ENCODE assay signal across 8 mouse cellular contexts in genomic region chr7:101453296-101453695, GRCm38 (mm10). TPM values are rescaled to one million over a fixed set of nuclear protein-coding genes. Genes with fewer than 3 reads are reported as not detected.
DNase-seq lines count a peak whose midpoint lies in the region; ATAC-seq and TF ChIP-seq lines count a peak whose summit lies in the region.
"Had no signal": no experiment of that assay in that cellular context is flagged by ENCODE, and none has a peak within 500 bp of the region (broad histone marks: within the 10 kb centered on the region; RNA-seq: fewer than 3 reads in every experiment).

No protein-coding gene starts in this region.

- 0 out of 2 replicates have a peak, but pooled peaks cover under 1% of the 10 kb centered on the region for H3K4me1 ChIP-seq in kidney, postnatal 0 days (replicated peaks; ENCODE audit: insufficient read depth, low read length)
- H3K4me1 ChIP-seq in embryonic facial prominence, embryonic 14.5 days (ENCODE audit: control insufficient read depth, insufficient read depth, low read length): no peaks in the 10 kb centered on the region
- H3K4me1 ChIP-seq in hindbrain, embryonic 14.5 days (replicated peaks; ENCODE audit: control insufficient read depth, insufficient read depth, low read length): peaks cover 14% of the 10 kb centered on the region; the same call in 1 of the 2 replicates

- 79% methylated on average over 3 of the region's 3 CpGs for WGBS in kidney, postnatal 0 days
- 85% methylated on average over 3 of the region's 3 CpGs for WGBS in embryonic facial prominence, embryonic 14.5 days
- 85% methylated on average over 3 of the region's 3 CpGs for WGBS in hindbrain, embryonic 14.5 days

- no peak for TF ChIP-seq CTCF in kidney, postnatal 0 days (IDR thresholded peaks at IDR 0.05; ENCODE audit: low read depth)

- H3K9me3 ChIP-seq in kidney, postnatal 0 days (replicated peaks; ENCODE audit: low read length): no peaks in the 10 kb centered on the region
- no peaks in the 10 kb centered on the region for H3K9me3 ChIP-seq in embryonic facial prominence, embryonic 14.5 days (ENCODE audit: control insufficient read depth, low read length)
- no peaks in the 10 kb centered on the region for H3K9me3 ChIP-seq in hindbrain, embryonic 14.5 days (ENCODE audit: control insufficient read depth, low read length)
- H3K9me3 ChIP-seq: G1E had no signal

- DNase-seq in kidney, postnatal 0 days (ENCODE audit: low spot score): no peak
- DNase-seq in kidney, postnatal 36 days: no peak
- DNase-seq in embryonic facial prominence, embryonic 14.5 days (ENCODE audit: low spot score): no peak
- no peak for DNase-seq in hindbrain, embryonic 14.5 days (ENCODE audit: low spot score)
- DNase-seq in naive thymus-derived CD4-positive, alpha-beta T cell, adult 2 months (ENCODE audit: low read depth): peak; percentile 10
- DNase-seq in urinary bladder, adult 2 months (ENCODE audit: low spot score): no peak
- no peak for DNase-seq in layer of hippocampus, adult 11-12 months (ENCODE audit: low spot score)

- peak overlapping the region; percentile 88 for H3K4me2 ChIP-seq in kidney, postnatal 0 days (ENCODE audit: low read length)
- peak overlapping the region; percentile 15; the same call in 1 of the 2 replicates for H3K4me2 ChIP-seq in embryonic facial prominence, embryonic 14.5 days (ENCODE audit: low read depth, low read length)
- H3K4me2 ChIP-seq in hindbrain, embryonic 14.5 days (replicated peaks): peak overlapping the region; percentile 100

- H3K27ac ChIP-seq in kidney, postnatal 0 days: peak overlapping the region; percentile 54
- H3K27ac ChIP-seq in embryonic facial prominence, embryonic 14.5 days (replicated peaks; ENCODE audit: low read depth, low read length): no peak overlapping the region
- no peak overlapping the region for H3K27ac ChIP-seq in hindbrain, embryonic 14.5 days

- peaks cover 9% of the 10 kb centered on the region; the same call in 1 of the 2 replicates for H3K27me3 ChIP-seq in kidney, postnatal 0 days (ENCODE audit: insufficient read depth, low read length)
- H3K27me3 ChIP-seq in embryonic facial prominence, embryonic 14.5 days (replicated peaks; ENCODE audit: control insufficient read depth, insufficient read depth, low read length): peaks cover 22% of the 10 kb centered on the region
- peaks cover 19% of the 10 kb centered on the region for H3K27me3 ChIP-seq in hindbrain, embryonic 14.5 days (ENCODE audit: control insufficient read depth, insufficient read depth, low read length)

- H3K36me3 ChIP-seq in kidney, postnatal 0 days (ENCODE audit: insufficient read depth, low read length): no peaks in the 10 kb centered on the region
- no peaks in the 10 kb centered on the region for H3K36me3 ChIP-seq in embryonic facial prominence, embryonic 14.5 days (ENCODE audit: control insufficient read depth, insufficient read depth, low read length)
- H3K36me3 ChIP-seq in hindbrain, embryonic 14.5 days (replicated peaks; ENCODE audit: control insufficient read depth, insufficient read depth): no peaks in the 10 kb centered on the region
- H3K36me3 ChIP-seq: G1E had no signal

- H3K4me3 ChIP-seq in kidney, postnatal 0 days (replicated peaks; ENCODE audit: low read depth, low read length): peak overlapping the region; percentile 42
- H3K4me3 ChIP-seq in embryonic facial prominence, embryonic 14.5 days (ENCODE audit: low read depth, low read length): peak overlapping the region; percentile 10; the same call in 1 of the 2 replicates
- H3K4me3 ChIP-seq in hindbrain, embryonic 14.5 days (replicated peaks; ENCODE audit: low read length): no peak overlapping the region

- ATAC-seq in kidney, postnatal 0 days (replicated peaks; ENCODE audit: low FRiP score, low read depth): no peak
- no peak for ATAC-seq in embryonic facial prominence, embryonic 14.5 days (ENCODE audit: low read depth)
- ATAC-seq in hindbrain, embryonic 14.5 days (ENCODE audit: low FRiP score): no peak

- H3K9ac ChIP-seq in kidney, postnatal 0 days (ENCODE audit: low read depth, low read length): no peak overlapping the region
- no peak overlapping the region for H3K9ac ChIP-seq in embryonic facial prominence, embryonic 14.5 days (ENCODE audit: low read depth, low read length)
- H3K9ac ChIP-seq in hindbrain, embryonic 14.5 days: no peak overlapping the region

RNA-seq across cellular contexts. Expression of gene Pde2a, which starts 31.8 kb away (rescaled TPM):
- polyA plus RNA-seq in kidney, postnatal 0 days (2015; fragmentation: Nextera tagmentation; extraction: Ambion mirVana): 21.0 and 22.1 TPM in 2 replicates
- polyA plus RNA-seq in embryonic facial prominence, embryonic 14.5 days (2014; fragmentation: Nextera tagmentation; extraction: Ambion mirVana): 32.1 and 33.0 TPM in 2 replicates
- polyA plus RNA-seq in hindbrain, embryonic 14.5 days (2014; fragmentation: Nextera tagmentation; extraction: Ambion mirVana): 25.9 and 26.6 TPM in 2 replicates
- polyA plus RNA-seq in urinary bladder, adult 2 months (2012; rRNA removed): 30.4 and 53.1 TPM in 2 replicates
- polyA plus RNA-seq: G1E had no signal

RNA-seq across cellular contexts. Expression of gene Gm45837, which starts 42.6 kb away (rescaled TPM):
- polyA plus RNA-seq in kidney, postnatal 0 days (2015; fragmentation: Nextera tagmentation; extraction: Ambion mirVana): 4.5 and 5.3 TPM in 2 replicates
- polyA plus RNA-seq in embryonic facial prominence, embryonic 14.5 days (2014; fragmentation: Nextera tagmentation; extraction: Ambion mirVana): not detected in 2 replicates
- polyA plus RNA-seq in hindbrain, embryonic 14.5 days (2014; fragmentation: Nextera tagmentation; extraction: Ambion mirVana): 1.3 TPM in 1 of 2 replicates, not detected in the other
- polyA plus RNA-seq in urinary bladder, adult 2 months (2012; rRNA removed): 1.5 TPM in 1 of 2 replicates, not detected in the other

Comparison
In these comparisons a context has a peak if more than half of its experiments do, and no peak if none do; other contexts are left out.
1. H3K4me2 ChIP-seq: peak in every context shown above with its lines; median percentile 100 in hindbrain, embryonic 14.5 days; 88 in kidney, postnatal 0 days; 15 in embryonic facial prominence, embryonic 14.5 days.